Comparison of ENCODE assay signal across 8 mouse cellular contexts in the genomic region with DNA sequence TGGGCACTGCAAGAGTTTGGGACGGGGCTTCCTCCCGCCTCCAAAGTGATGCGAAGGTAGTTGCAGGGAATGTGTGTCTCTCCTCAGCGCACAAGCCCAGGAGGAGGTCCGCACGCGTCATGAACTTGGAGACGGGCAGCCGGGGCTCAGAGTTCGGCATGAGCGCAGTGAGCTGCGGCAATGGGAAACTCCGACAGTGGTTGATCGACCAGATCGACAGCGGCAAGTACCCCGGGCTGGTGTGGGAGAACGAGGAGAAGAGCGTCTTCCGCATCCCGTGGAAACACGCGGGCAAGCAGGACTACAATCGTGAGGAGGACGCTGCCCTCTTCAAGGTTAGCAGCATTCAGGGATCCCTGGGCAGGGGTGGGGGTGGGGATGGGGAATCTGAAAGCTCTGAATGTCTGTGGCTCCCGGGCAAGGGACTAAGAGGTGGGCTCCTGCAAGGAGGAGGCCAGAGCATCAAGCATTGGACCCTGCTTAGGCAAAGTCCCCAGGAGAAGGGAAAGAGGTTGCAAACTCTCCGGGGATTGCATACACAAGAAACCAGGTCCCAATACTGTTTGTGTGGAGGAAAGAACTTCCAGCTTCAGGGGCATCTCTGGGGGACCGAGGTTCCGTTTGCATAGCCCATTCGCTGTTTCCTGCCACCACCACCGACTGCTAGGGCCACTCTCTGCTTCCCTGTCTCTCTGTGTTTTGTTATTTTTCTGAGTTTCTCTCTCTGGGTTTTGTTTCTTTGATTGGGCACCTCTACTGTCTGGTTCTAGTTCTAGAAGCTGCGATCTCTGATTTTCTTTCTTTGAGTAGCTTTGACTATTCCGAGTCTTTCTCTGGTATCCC. TPM values are rescaled to one million over a fixed set of nuclear protein-coding genes. Genes with fewer than 3 reads are reported as not detected.
DNase-seq lines count a peak whose midpoint lies in the region; ATAC-seq and TF ChIP-seq lines count a peak whose summit lies in the region.

No protein-coding gene starts in this region.

- no peak for DNase-seq in heart, adult 8-10 months (ENCODE audit: low spot score)
- DNase-seq in layer of hippocampus, adult 18-20 months (ENCODE audit: low spot score in 2 of 2): no peak
- no peak for DNase-seq in adrenal gland, postnatal 36 days

- H3K27ac ChIP-seq in heart, embryonic 12.5 days (ENCODE audit: poor library complexity, severe bottlenecking): no peak overlapping the region
- no peak overlapping the region for H3K27ac ChIP-seq in ES-Bruce4 (ENCODE audit: insufficient read depth, low read length)
- no peak overlapping the region for H3K27ac ChIP-seq in embryonic facial prominence, embryonic 13.5 days
- no peak overlapping the region for H3K27ac ChIP-seq in intestine, embryonic 16.5 days (ENCODE audit: low read length)
- H3K27ac ChIP-seq in neural tube, embryonic 12.5 days: no peak overlapping the region

- TF ChIP-seq EP300 in ES-Bruce4 (IDR thresholded peaks at IDR 0.05; ENCODE audit: insufficient read depth, low read depth, low read length): no peak

- peak overlapping the region; percentile 46 for H3K4me3 ChIP-seq in heart, embryonic 12.5 days
- H3K4me3 ChIP-seq in ES-Bruce4 (ENCODE audit: low read depth, low read length): peak overlapping the region; percentile 47
- peak overlapping the region; percentile 40 for H3K4me3 ChIP-seq in embryonic facial prominence, embryonic 13.5 days
- peak overlapping the region; percentile 32 for H3K4me3 ChIP-seq in intestine, embryonic 16.5 days (ENCODE audit: low read length)
- peak overlapping the region; percentile 18 for H3K4me3 ChIP-seq in neural tube, embryonic 12.5 days

- no peak for ATAC-seq in heart, embryonic 12.5 days (ENCODE audit: insufficient number of reproducible peaks, low FRiP score)
- no peak for ATAC-seq in embryonic facial prominence, embryonic 13.5 days (ENCODE audit: insufficient number of reproducible peaks, insufficient read depth, low FRiP score, low TSS enrichment, low read depth)
- ATAC-seq in intestine, embryonic 16.5 days: no peak
- ATAC-seq in neural tube, embryonic 12.5 days (ENCODE audit: low FRiP score, low read depth): no peak

- no peaks in the 10 kb centered on the region for H3K36me3 ChIP-seq in heart, embryonic 12.5 days
- no peaks in the 10 kb centered on the region for H3K36me3 ChIP-seq in ES-Bruce4 (ENCODE audit: control insufficient read depth, insufficient read depth, low read length, poor library complexity, severe bottlenecking)
- H3K36me3 ChIP-seq in embryonic facial prominence, embryonic 13.5 days: no peaks in the 10 kb centered on the region
- no peaks in the 10 kb centered on the region for H3K36me3 ChIP-seq in intestine, embryonic 16.5 days (ENCODE audit: control insufficient read depth, insufficient read depth, low read length)
- H3K36me3 ChIP-seq in neural tube, embryonic 12.5 days: no peaks in the 10 kb centered on the region

- H3K27me3 ChIP-seq in heart, embryonic 12.5 days (replicated peaks): peaks cover 71% of the 10 kb centered on the region
- peaks cover 4% of the 10 kb centered on the region; the same call in 1 of the 2 replicates for H3K27me3 ChIP-seq in ES-Bruce4 (ENCODE audit: control insufficient read depth, insufficient read depth, low read length, poor library complexity, severe bottlenecking)
- H3K27me3 ChIP-seq in embryonic facial prominence, embryonic 13.5 days: peaks cover 74% of the 10 kb centered on the region
- H3K27me3 ChIP-seq in intestine, embryonic 16.5 days (replicated peaks; ENCODE audit: control insufficient read depth, insufficient read depth, low read length): peaks cover 38% of the 10 kb centered on the region
- peaks cover 62% of the 10 kb centered on the region for H3K27me3 ChIP-seq in neural tube, embryonic 12.5 days (replicated peaks)

- peak overlapping the region; percentile 31; the same call in 1 of the 2 replicates for H3K9ac ChIP-seq in heart, embryonic 12.5 days
- H3K9ac ChIP-seq in ES-Bruce4 (ENCODE audit: low read depth, poor library complexity, severe bottlenecking): no peak overlapping the region
- peak overlapping the region; percentile 27; the same call in 1 of the 2 replicates for H3K9ac ChIP-seq in embryonic facial prominence, embryonic 13.5 days
- no peak overlapping the region; the same call in 1 of the 2 replicates for H3K9ac ChIP-seq in intestine, embryonic 16.5 days (ENCODE audit: low read depth, low read length)
- no peak overlapping the region for H3K9ac ChIP-seq in neural tube, embryonic 12.5 days

- no peak for TF ChIP-seq CTCF in ES-Bruce4 (IDR thresholded peaks at IDR 0.05; ENCODE audit: low read depth, low read length)

- 5% methylated on average over 33 of the region's 33 CpGs for WGBS in heart, embryonic 12.5 days
- WGBS in embryonic facial prominence, embryonic 13.5 days: 3% methylated on average over 33 of the region's 33 CpGs
- 4% methylated on average over 33 of the region's 33 CpGs for WGBS in intestine, embryonic 16.5 days
- WGBS in neural tube, embryonic 12.5 days: 3% methylated on average over 33 of the region's 33 CpGs

- H3K4me1 ChIP-seq in heart, embryonic 12.5 days (replicated peaks): peaks cover 22% of the 10 kb centered on the region
- no peaks in the 10 kb centered on the region for H3K4me1 ChIP-seq in ES-Bruce4 (ENCODE audit: control insufficient read depth, insufficient read depth, low read length)
- peaks cover 24% of the 10 kb centered on the region for H3K4me1 ChIP-seq in embryonic facial prominence, embryonic 13.5 days
- H3K4me1 ChIP-seq in intestine, embryonic 16.5 days (ENCODE audit: control insufficient read depth, insufficient read depth, low read length): peaks cover 14% of the 10 kb centered on the region
- peaks cover 22% of the 10 kb centered on the region for H3K4me1 ChIP-seq in neural tube, embryonic 12.5 days

- no peak for TF ChIP-seq POLR2A in ES-Bruce4 (IDR thresholded peaks at IDR 0.05; ENCODE audit: insufficient read depth, low read length)

- H3K9me3 ChIP-seq in heart, embryonic 12.5 days (replicated peaks): no peaks in the 10 kb centered on the region
- no peaks in the 10 kb centered on the region for H3K9me3 ChIP-seq in ES-Bruce4 (replicated peaks; ENCODE audit: control insufficient read depth, insufficient read depth, low read length, poor library complexity, severe bottlenecking)
- no peaks in the 10 kb centered on the region for H3K9me3 ChIP-seq in embryonic facial prominence, embryonic 13.5 days
- no peaks in the 10 kb centered on the region for H3K9me3 ChIP-seq in intestine, embryonic 16.5 days (ENCODE audit: control insufficient read depth, low read length)
- no peaks in the 10 kb centered on the region for H3K9me3 ChIP-seq in neural tube, embryonic 12.5 days

- H3K4me2 ChIP-seq in heart, embryonic 12.5 days: peak overlapping the region; percentile 76
- H3K4me2 ChIP-seq in embryonic facial prominence, embryonic 13.5 days: peak overlapping the region; percentile 71
- peak overlapping the region; percentile 48 for H3K4me2 ChIP-seq in intestine, embryonic 16.5 days (ENCODE audit: low read depth, low read length)
- peak overlapping the region; percentile 65 for H3K4me2 ChIP-seq in neural tube, embryonic 12.5 days (replicated peaks)

RNA-seq across cellular contexts. Expression of a gene that starts 1.7 kb away (rescaled TPM):
- polyA plus RNA-seq in heart, embryonic 12.5 days (2016; fragmentation: Nextera tagmentation; extraction: Ambion mirVana): 0.09 TPM in 1 of 2 replicates, not detected in the other
- total RNA-seq in heart, adult 8-10 months (2022): 1 to 10 TPM in 3 of 4 experiments, under 1 TPM in 1; 0.88 to 1.9 (median 1.3) TPM
- not detected in 2 replicates for polyA plus RNA-seq in ES-Bruce4 (2011; ENCODE audit: insufficient read depth, insufficient read length, low read depth, missing spikeins)
- polyA plus RNA-seq in embryonic facial prominence, embryonic 13.5 days (2015; fragmentation: Nextera tagmentation; extraction: Ambion mirVana): 0.06 and 0.15 TPM in 2 replicates
- 0.06 and 0.09 TPM in 2 replicates for polyA plus RNA-seq in intestine, embryonic 16.5 days (2015; fragmentation: Nextera tagmentation; extraction: Ambion mirVana)
- polyA plus RNA-seq in neural tube, embryonic 12.5 days (2016; fragmentation: Nextera tagmentation; extraction: Ambion mirVana): 0.05 and 0.08 TPM in 2 replicates
- under 1 TPM; 0.22 to 0.43 TPM for total RNA-seq in layer of hippocampus, adult 18-20 months (2021)
- 10 to 100 TPM; 29.3 to 38.8 TPM for total RNA-seq in adrenal gland, postnatal 36 days (2021)

Comparison
In these comparisons a context has a peak if more than half of its experiments do, and no peak if none do; other contexts are left out.
1. H3K9ac ChIP-seq: peak in heart, embryonic 12.5 days (single experiment) and embryonic facial prominence, embryonic 13.5 days (single experiment); none in ES-Bruce4 (single experiment), intestine, embryonic 16.5 days (single experiment) and neural tube, embryonic 12.5 days (single experiment).
2. Peak in every context shown above with its lines, with median percentiles within 50 percentile points of each other: H3K4me2 ChIP-seq and H3K4me3 ChIP-seq.